Mouse (Mus musculus) bone marrow, adult 2 months (tissue): Measurements from ENCODE around the gene Vasp.

Experiments
- CTCF ChIP-seq: fragments of 200-500 bp; IDR thresholded peaks from 2 replicates; pipeline ENCODE4 v1.5.1; 2011; ENCODE audit warnings: low read length, control low read depth; ENCODE audit not compliant: control insufficient read depth, insufficient read depth
- POLR2A ChIP-seq: fragments of 200-500 bp; IDR thresholded peaks from 2 replicates; pipeline ENCODE4 v1.6.1; 2011; ENCODE audit warnings: low read depth, mild to moderate bottlenecking, control low read depth, low read length, borderline replicate concordance; ENCODE audit not compliant: control insufficient read depth

DNA sequence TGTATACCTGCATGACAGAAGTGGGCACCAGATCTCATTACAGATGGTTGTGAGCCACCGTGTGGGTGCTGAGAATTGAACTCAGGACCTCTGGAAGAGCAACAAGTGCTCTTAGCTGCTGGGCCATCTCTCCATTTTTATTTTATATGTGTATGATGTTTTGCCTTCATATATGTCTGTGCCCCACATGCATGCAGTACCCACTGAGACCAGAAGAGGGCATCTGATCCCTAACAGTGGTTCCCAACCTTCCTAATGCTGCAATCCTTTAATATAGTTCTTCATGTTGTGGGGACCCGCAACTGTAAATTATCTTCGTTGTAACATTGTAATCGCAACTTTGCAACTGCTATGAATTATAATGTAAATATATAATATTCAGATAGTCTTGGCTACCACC lies 13.1 kb upstream of the Vasp start:
- TF ChIP-seq POLR2A (no peak), CTCF (peak; percentile 52)
